Mouse (Mus musculus) liver, embryonic 14.5 days (tissue): ENCODE measurements around the gene Cpeb3.

ENCODE experiments used
- CTCF ChIP-seq: IDR thresholded peaks from 2 replicates; pipeline ENCODE4 v1.5.1; 2016; ENCODE audit warnings: antibody characterized with exemption, low read depth, control low read depth
- EP300 ChIP-seq: IDR thresholded peaks from 2 replicates; pipeline ENCODE4 v1.6.1; 2016; ENCODE audit warnings: antibody characterized with exemption, low read depth

GRCm38 (mm10) chr19:37084546-37084945, 123.9 kb downstream of the Cpeb3 start:
- no peak for TF ChIP-seq CTCF
- no peak for TF ChIP-seq EP300
